Mouse (Mus musculus) embryonic facial prominence, embryonic 11.5 days (tissue): ENCODE measurements around the gene Has1. TPM values are rescaled to one million over a fixed set of nuclear protein-coding genes. Genes with fewer than 3 reads are reported as not detected.

Experiments used
- ATAC-seq: fragments of 200-750 bp; cut with Nextera tagmentation; replicated peaks from 2 replicates; pipeline ENCODE4 v1.8.0; 2017; ENCODE audit warnings: low read depth; ENCODE audit not compliant: insufficient number of reproducible peaks, low FRiP score, low TSS enrichment
- DNase-seq: peaks from one replicate; pipeline ENCODE4 v3.0.0-alpha.2; 2015; ENCODE audit warnings: low spot score
- H3K27ac ChIP-seq: fragments of 300-500 bp; sonication (generic); replicated peaks from 2 replicates; pipeline ENCODE4 v1.5.1; 2014; ENCODE audit warnings: mild to moderate bottlenecking, low read depth, low read length, control low read depth
- H3K27me3 ChIP-seq: fragments of 300-500 bp; sonication (generic); 2 replicates; pipeline ENCODE4 v1.6.1; 2014; ENCODE audit warnings: mild to moderate bottlenecking, low read length, moderate library complexity, mixed read lengths; ENCODE audit not compliant: control insufficient read depth, insufficient read depth
- H3K36me3 ChIP-seq: fragments of 300-500 bp; sonication (generic); replicated peaks from 2 replicates; pipeline ENCODE4 v1.6.1; 2014; ENCODE audit warnings: low read depth, mild to moderate bottlenecking, low read length, moderate library complexity, mixed read lengths; ENCODE audit not compliant: control insufficient read depth, insufficient read depth
- H3K4me1 ChIP-seq: fragments of 300-500 bp; sonication (generic); 2 replicates; pipeline ENCODE4 v1.6.1; 2014; ENCODE audit warnings: low read length, mixed read lengths; ENCODE audit not compliant: control insufficient read depth, insufficient read depth
- H3K4me2 ChIP-seq: fragments of 300-500 bp; sonication (generic); 2 replicates; pipeline ENCODE4 v1.6.1; 2014; ENCODE audit warnings: low read depth, mild to moderate bottlenecking, control low read depth, low read length, moderate library complexity
- H3K4me3 ChIP-seq: fragments of 300-500 bp; sonication (generic); 2 replicates; pipeline ENCODE4 v1.5.1; 2014; ENCODE audit warnings: low read depth, low read length, control low read depth
- H3K9ac ChIP-seq: fragments of 300-500 bp; sonication (generic); replicated peaks from 2 replicates; pipeline ENCODE4 v1.6.1; 2014; ENCODE audit warnings: mild to moderate bottlenecking, control low read depth, low read length
- H3K9me3 ChIP-seq: fragments of 300-500 bp; sonication (generic); replicated peaks from 2 replicates; pipeline ENCODE4 v1.6.1; 2016; ENCODE audit warnings: mild to moderate bottlenecking, low read length, inconsistent platforms, mixed read lengths; ENCODE audit not compliant: control insufficient read depth
- WGBS: fragments of 180-500 bp; shearing (Covaris S2); extraction: QIAGEN DNeasy Blood & Tissue Kit; methylation state at CpG from one replicate; pipeline ENCODE4 v1.1.7; 2014; 5-methylcytosine and 5-hydroxymethylcytosine counted together
- polyA plus RNA-seq: library from polyadenylated mRNA; unstranded; fragments of >200 nt; fragmentation: Nextera tagmentation; extraction: Ambion mirVana; gene quantifications from 2 replicates; pipeline ENCODE4 v1.2.1, GENCODE M21; 2014

The Has1 gene
- 0.70 and 0.74 TPM in 2 replicates for polyA plus RNA-seq

DNA sequence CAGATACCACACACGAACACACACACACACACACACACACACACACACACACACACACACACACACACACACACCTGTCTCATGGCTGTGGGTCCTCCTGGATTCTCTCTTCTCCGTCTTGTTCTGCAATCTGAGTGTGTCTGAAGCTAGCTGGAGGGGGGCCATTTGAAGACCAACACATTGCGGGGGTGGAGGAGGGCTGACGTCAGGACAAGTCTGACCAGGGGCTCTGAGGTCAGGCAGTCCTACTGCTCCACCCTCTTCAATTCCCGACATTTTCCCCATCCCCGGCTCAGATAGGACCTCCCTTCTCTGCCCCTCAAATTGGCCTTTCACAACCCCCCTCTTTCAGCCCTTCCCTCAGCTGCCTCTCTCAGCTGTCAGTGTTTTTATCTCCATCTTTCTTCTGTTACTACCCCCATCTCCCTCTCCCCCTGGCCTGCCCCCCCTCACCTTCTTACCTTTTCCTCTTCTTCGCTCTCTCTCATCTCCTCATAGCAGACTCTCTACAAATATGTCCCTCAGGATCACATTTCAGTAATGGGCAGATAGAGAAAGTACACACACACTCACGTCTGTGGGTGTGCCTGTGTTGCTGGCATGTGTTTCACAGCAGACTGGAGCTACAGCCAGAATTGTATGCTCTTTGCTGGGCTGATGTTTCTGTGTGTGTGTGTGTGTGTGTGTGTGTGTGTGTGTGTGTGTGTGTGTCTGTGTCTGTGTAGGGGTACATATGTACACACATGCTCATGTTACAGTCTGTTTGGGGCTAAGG, at the start of gene Has1:
TSS of gene Has1 (minus strand) at position 142 of the 775 bp plus-strand sequence.
- H3K27me3 ChIP-seq = peaks cover 2% of the 10 kb centered on the region; the same call in 1 of the 2 replicates
- no peak within 1 kb of the TSS for H3K4me3 ChIP-seq
- H3K4me1 ChIP-seq = no peaks in the 10 kb centered on the region
- ATAC-seq (0 out of 2 replicates have a peak, but pooled peaks have one; percentile 36), DNase-seq (no peak)
- no peaks in the 10 kb centered on the region for H3K36me3 ChIP-seq
- no peaks in the 10 kb centered on the region for H3K9me3 ChIP-seq
- no peak within 1 kb of the TSS for H3K27ac ChIP-seq
- 15% methylated on average over 8 of the region's 8 CpGs for WGBS
- no peak within 1 kb of the TSS for H3K9ac ChIP-seq
- no peak within 1 kb of the TSS for H3K4me2 ChIP-seq

DNA sequence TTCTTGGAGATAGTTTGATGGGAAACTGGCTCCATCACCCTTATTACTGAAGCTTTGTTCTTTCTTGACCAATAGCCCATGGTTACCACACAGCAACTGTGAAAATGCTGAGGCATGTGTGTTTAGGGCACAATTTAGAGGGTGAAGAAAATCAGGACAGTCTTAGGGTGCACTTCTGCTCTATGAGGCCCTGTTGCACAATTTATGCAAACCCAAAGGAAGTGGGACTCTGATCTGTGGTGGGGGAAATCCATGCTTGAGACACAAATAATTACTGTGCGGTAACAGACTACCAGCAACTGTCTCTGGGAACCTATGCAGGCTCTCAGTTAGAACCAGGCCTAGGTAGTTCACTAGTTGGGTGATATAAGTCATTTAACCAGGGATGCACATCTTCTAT, 45.8 kb upstream of the Has1 start:
- 93% methylated on average over 1 of the region's 1 CpGs for WGBS
- no peak for ATAC-seq
- Histone ChIP-seq H3K9me3 (no peaks in the 10 kb centered on the region), H3K4me2 (no peak overlapping the region), H3K9ac (no peak overlapping the region), H3K36me3 (no peaks in the 10 kb centered on the region), H3K4me1 (no peaks in the 10 kb centered on the region), H3K4me3 (no peak overlapping the region), H3K27ac (no peak overlapping the region), H3K27me3 (no peaks in the 10 kb centered on the region)
- no peak for DNase-seq

DNA sequence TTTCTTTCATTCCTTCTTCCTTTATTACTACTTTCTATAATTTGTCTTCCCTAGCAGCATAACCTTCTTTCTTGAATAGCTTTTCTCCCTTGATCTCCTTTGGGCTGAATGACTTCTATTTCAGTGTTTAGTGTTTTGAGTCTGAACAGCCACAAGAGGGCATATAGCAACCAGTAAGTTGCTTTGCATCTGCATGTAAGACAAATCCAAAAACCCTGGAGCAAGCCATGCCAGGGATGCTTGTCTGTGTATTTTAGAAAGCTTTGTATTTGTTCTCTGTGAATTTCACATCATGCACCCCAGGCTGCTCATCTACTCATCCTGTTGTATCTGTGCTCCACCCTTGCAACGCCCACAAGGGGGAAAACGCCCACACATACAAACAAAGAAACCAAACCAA, 44.3 kb upstream of the Has1 start:
- H3K9me3 ChIP-seq = no peaks in the 10 kb centered on the region
- DNase-seq (peak; percentile 40), ATAC-seq (no peak)
- 78% methylated on average over 2 of the region's 2 CpGs for WGBS
- H3K36me3 ChIP-seq = no peaks in the 10 kb centered on the region
- no peak overlapping the region for H3K4me3 ChIP-seq
- H3K4me1 ChIP-seq = no peaks in the 10 kb centered on the region
- no peak overlapping the region for H3K27ac ChIP-seq
- no peak overlapping the region for H3K4me2 ChIP-seq
- H3K9ac ChIP-seq = no peak overlapping the region
- no peaks in the 10 kb centered on the region for H3K27me3 ChIP-seq

DNA sequence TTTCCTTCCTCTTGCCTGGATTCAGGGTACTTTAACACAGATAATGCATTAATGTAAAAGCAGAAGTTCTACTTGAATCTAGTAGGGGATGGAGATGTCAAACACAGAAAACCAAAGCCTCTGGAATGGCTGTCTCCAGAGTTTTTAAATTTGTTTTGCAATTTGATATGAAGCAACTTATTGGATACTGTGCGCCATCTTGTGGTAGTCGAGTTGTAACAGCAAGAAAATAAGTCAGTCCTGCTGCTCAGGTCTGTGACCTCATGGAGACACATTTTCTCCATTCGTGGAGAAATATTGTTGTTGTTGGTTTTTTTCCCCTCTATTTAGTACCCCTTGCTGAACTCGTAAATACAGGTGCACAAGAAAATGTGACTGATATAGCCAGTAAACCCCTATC, 41.0 kb upstream of the Has1 start:
- H3K27me3 ChIP-seq = no peaks in the 10 kb centered on the region
- no peaks in the 10 kb centered on the region for H3K36me3 ChIP-seq
- DNase-seq = peak; percentile 80
- ATAC-seq = no peak
- H3K4me2 ChIP-seq = no peak overlapping the region
- no peak overlapping the region for H3K9ac ChIP-seq
- no peak overlapping the region for H3K27ac ChIP-seq
- H3K4me1 ChIP-seq = no peaks in the 10 kb centered on the region
- no peak overlapping the region for H3K4me3 ChIP-seq
- H3K9me3 ChIP-seq = no peaks in the 10 kb centered on the region
- WGBS = 5% methylated on average over 4 of the region's 4 CpGs

DNA sequence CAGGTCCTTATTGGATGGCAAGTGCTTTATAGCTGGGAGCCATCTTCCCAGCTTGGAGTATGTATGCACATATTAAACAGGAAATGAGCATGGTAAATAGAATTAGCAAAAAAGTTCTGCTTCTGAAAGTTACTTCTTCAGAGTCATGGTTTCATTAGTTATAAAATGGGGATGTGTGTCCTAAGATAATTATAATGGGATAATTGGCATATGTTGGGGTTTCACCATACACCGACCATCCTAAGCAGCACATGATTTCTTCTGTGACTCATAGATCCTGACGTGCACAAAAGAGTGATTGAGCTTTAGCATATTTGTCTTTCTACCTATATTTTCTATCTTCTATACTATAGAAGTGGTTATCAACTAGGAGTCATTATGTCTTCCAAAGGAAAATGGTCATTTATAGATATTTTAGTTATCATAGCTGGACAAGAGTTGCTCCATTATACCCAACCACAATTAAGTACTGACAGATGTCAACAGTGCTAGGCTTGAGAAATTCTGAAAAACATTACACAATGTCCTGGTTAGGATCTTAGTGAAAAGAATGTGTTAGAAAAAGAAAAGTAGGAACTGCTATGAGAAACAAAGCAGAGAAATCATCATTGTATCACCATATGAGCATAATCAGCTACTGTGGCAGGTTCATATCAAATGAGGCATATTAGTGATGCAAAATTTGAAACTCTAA, 34.9 kb upstream of the Has1 start:
- no peak overlapping the region for H3K4me3 ChIP-seq
- no peak overlapping the region for H3K4me2 ChIP-seq
- WGBS = 81% methylated on average over 2 of the region's 2 CpGs
- DNase-seq = no peak
- ATAC-seq = no peak
- no peak overlapping the region for H3K9ac ChIP-seq
- no peaks in the 10 kb centered on the region for H3K36me3 ChIP-seq
- no peaks in the 10 kb centered on the region for H3K27me3 ChIP-seq
- H3K4me1 ChIP-seq = no peaks in the 10 kb centered on the region
- H3K27ac ChIP-seq = no peak overlapping the region
- H3K9me3 ChIP-seq = no peaks in the 10 kb centered on the region

DNA sequence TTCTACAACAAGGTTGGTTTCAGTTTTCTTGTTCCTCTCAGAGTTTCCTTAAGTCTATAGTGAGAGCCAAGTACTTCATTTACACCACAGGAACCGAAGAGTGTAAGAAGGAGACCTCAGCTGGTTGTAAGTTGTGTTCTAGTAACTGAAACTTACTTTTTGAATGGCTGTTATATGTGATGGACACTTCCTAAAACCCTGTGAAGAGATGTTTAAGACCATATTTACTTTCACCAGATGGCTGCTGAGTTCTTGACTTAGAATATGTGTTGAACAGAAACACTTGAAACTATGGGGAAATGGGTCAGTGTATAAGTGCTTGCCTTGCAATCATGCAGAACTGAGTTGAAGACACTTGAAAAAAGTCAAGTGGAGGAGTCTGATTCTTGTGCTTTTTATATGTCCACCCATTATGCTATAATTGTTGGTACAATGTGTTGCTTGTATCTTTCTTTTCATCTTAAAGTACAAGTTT, 32.8 kb upstream of the Has1 start, which contains the start of the genes Fpr2 and Fpr3:
TSS of gene Fpr2 (plus strand) at position 51 of the 475 bp plus-strand sequence.
TSS of gene Fpr3 (plus strand) at position 79 of the 475 bp plus-strand sequence.
- no peak for ATAC-seq
- Histone ChIP-seq H3K4me1 (no peaks in the 10 kb centered on the region), H3K27ac (no peak within 1 kb of the TSS), H3K4me2 (no peak within 1 kb of the TSS), H3K9me3 (no peaks in the 10 kb centered on the region), H3K9ac (no peak within 1 kb of the TSS), H3K27me3 (no peaks in the 10 kb centered on the region), H3K36me3 (no peaks in the 10 kb centered on the region), H3K4me3 (no peak within 1 kb of the TSS)
- WGBS = 45% methylated on average over 1 of the region's 1 CpGs
- no peak for DNase-seq

DNA sequence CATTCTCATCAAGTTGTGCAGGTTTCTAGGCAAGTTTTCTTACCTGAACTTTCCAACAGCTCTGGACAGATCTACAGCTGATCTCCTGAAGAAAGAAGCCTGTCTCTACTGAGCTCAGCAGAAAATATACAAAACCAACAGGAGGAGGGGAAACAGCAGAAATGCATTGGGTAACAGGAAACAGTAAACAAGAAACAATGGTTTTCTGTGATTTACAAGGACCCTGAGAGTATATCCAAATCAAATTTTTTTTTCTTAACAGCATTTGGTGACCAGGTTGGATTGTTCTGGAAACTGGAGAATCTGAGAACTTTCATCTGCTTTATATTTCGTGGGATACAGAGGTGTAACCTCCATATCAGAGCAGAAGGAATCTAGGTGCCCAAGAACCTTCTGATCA, 28.8 kb upstream of the Has1 start, which contains the start of gene Fpr1:
TSS of gene Fpr1 (minus strand) at position 101 of the 400 bp plus-strand sequence.
- WGBS = 63% methylated on average over 1 of the region's 1 CpGs
- ATAC-seq (no peak), DNase-seq (no peak)
- no peak within 1 kb of the TSS for H3K27ac ChIP-seq
- no peaks in the 10 kb centered on the region for H3K27me3 ChIP-seq
- H3K9me3 ChIP-seq = no peaks in the 10 kb centered on the region
- no peak within 1 kb of the TSS for H3K4me2 ChIP-seq
- H3K4me1 ChIP-seq = no peaks in the 10 kb centered on the region
- H3K9ac ChIP-seq = no peak within 1 kb of the TSS
- H3K36me3 ChIP-seq = no peaks in the 10 kb centered on the region
- H3K4me3 ChIP-seq = no peak within 1 kb of the TSS

DNA sequence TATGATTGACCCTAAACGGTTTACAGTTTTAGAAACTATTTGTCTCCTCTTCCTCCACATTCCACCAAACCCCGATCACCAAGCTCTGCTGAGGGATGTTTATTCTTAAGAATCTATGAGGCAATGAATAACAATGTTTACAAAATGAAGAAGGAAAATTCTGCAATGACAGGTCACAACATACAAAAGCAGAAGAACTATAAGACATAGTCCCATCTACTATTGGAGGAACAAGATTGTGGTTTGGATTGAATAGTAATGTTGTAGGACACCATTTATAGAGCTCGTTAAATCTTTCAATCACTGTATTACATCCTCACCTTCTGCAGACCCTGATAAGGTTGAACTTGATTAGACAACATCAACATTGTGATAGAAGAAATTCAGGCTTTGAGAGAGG, 27.7 kb upstream of the Has1 start:
- no peak for DNase-seq
- WGBS = 84% methylated on average over 3 of the region's 3 CpGs

More for the DNA sequence above, 27.7 kb upstream of the Has1 start:
- H3K4me2 ChIP-seq = no peak overlapping the region
- H3K27me3 ChIP-seq = no peaks in the 10 kb centered on the region
- no peaks in the 10 kb centered on the region for H3K36me3 ChIP-seq
- H3K9me3 ChIP-seq = no peaks in the 10 kb centered on the region
- no peak for ATAC-seq
- no peak overlapping the region for H3K9ac ChIP-seq
- no peak overlapping the region for H3K4me3 ChIP-seq
- no peak overlapping the region for H3K27ac ChIP-seq
- no peaks in the 10 kb centered on the region for H3K4me1 ChIP-seq
